Mouse (Mus musculus) heart, embryonic 15.5 days (tissue): Measurements from ENCODE around the gene Cep95. TPM values are rescaled to one million over a fixed set of nuclear protein-coding genes. Genes with fewer than 3 reads are reported as not detected.
A peak's percentile ranks its signal among the peaks of the same experiment; 100 is the strongest.
"Not testable (repeated sequence)": the region's sequence is repeated elsewhere in the genome, so short reads cannot be mapped to it uniquely, and the experiment has no call there.

Experiments
- ATAC-seq: fragments of 200-750 bp; cut with Nextera tagmentation; replicated peaks from 2 replicates; pipeline ENCODE4 v1.8.0; 2017; ENCODE audit warnings: low read depth, moderate TSS enrichment; ENCODE audit not compliant: insufficient number of reproducible peaks, insufficient read depth, low FRiP score
- H3K27ac ChIP-seq: fragments of 300-500 bp; sonication (generic); 2 replicates; pipeline ENCODE4 v1.5.1; 2015; ENCODE audit warnings: mild to moderate bottlenecking, inconsistent platforms
- H3K27me3 ChIP-seq: fragments of 300-500 bp; sonication (generic); 2 replicates; pipeline ENCODE4 v1.6.1; 2015; ENCODE audit warnings: inconsistent platforms
- H3K36me3 ChIP-seq: fragments of 300-500 bp; sonication (generic); 2 replicates; pipeline ENCODE4 v1.6.1; 2015; ENCODE audit warnings: mild to moderate bottlenecking, inconsistent platforms
- H3K4me1 ChIP-seq: fragments of 300-500 bp; sonication (generic); replicated peaks from 2 replicates; pipeline ENCODE4 v1.6.1; 2015; ENCODE audit warnings: inconsistent platforms
- H3K4me2 ChIP-seq: fragments of 300-500 bp; sonication (generic); 2 replicates; pipeline ENCODE4 v1.6.1; 2015; ENCODE audit warnings: inconsistent platforms, mild to moderate bottlenecking, moderate library complexity
- H3K4me3 ChIP-seq: fragments of 300-500 bp; sonication (generic); 2 replicates; pipeline ENCODE4 v1.5.1; 2015; ENCODE audit warnings: mild to moderate bottlenecking, inconsistent platforms
- H3K9ac ChIP-seq: fragments of 300-500 bp; sonication (generic); 2 replicates; pipeline ENCODE4 v1.6.1; 2015; ENCODE audit warnings: mild to moderate bottlenecking, inconsistent platforms
- H3K9me3 ChIP-seq: fragments of 300-500 bp; sonication (generic); replicated peaks from 2 replicates; pipeline ENCODE4 v1.6.1; 2016; ENCODE audit warnings: inconsistent platforms
- WGBS: fragments of 180-500 bp; shearing (Covaris S2); methylation state at CpG from one replicate; pipeline ENCODE4 v1.1.7; 2015; ENCODE audit warnings: mixed read lengths; 5-methylcytosine and 5-hydroxymethylcytosine counted together
- polyA plus RNA-seq: library from polyadenylated mRNA; unstranded; fragments of >200 nt; fragmentation: Nextera tagmentation; extraction: Ambion mirVana; gene quantifications from 2 replicates; pipeline ENCODE4 v1.2.1, GENCODE M21; 2015

Cep95 gene
- polyA plus RNA-seq, 1 experiment from 2014 or later: 12.7 TPM

- peaks cover 21% of the 10 kb centered on the region for H3K4me1 ChIP-seq
Measured at GRCm38 (mm10) chr11:106787131-106788025, 1.7 kb upstream of the Cep95 start.

GRCm38 (mm10) chr11:106788026-106788774 lies 852 bp upstream of the Cep95 start:
- H3K4me2 ChIP-seq: peak overlapping the region; percentile 73
- peak; percentile 81 for ATAC-seq
- peak overlapping the region; percentile 100 for H3K27ac ChIP-seq
- peak overlapping the region; percentile 87 for H3K4me3 ChIP-seq
- no peaks in the 10 kb centered on the region for H3K9me3 ChIP-seq
- peak overlapping the region; percentile 99 for H3K9ac ChIP-seq
- peaks cover 21% of the 10 kb centered on the region for H3K4me1 ChIP-seq
- under 1% methylated on average over 66 of the region's 79 CpGs for WGBS
- H3K36me3 ChIP-seq: peaks cover 41% of the 10 kb centered on the region
- H3K27me3 ChIP-seq: no peaks in the 10 kb centered on the region

More at GRCm38 (mm10) chr11:106787131-106788025, 1.7 kb upstream of the Cep95 start:
- H3K27me3 ChIP-seq: no peaks in the 10 kb centered on the region
- H3K27ac ChIP-seq: peak overlapping the region; percentile 100
- H3K9me3 ChIP-seq: no peaks in the 10 kb centered on the region
- H3K4me3 ChIP-seq: peak overlapping the region; percentile 87
- peak overlapping the region; percentile 99 for H3K9ac ChIP-seq
- WGBS: under 1% methylated on average over 64 of the region's 65 CpGs
- H3K36me3 ChIP-seq: peaks cover 41% of the 10 kb centered on the region
- H3K4me2 ChIP-seq: peak overlapping the region; percentile 60
- peak; percentile 29 for ATAC-seq

- Histone ChIP-seq H3K27ac (peak overlapping the region; percentile 100), H3K9me3 (no peaks in the 10 kb centered on the region), H3K4me1 (peaks cover 21% of the 10 kb centered on the region), H3K4me3 (peak overlapping the region; percentile 87), H3K27me3 (no peaks in the 10 kb centered on the region), H3K9ac (peak overlapping the region; percentile 99), H3K4me2 (peak overlapping the region; percentile 73), H3K36me3 (peaks cover 36% of the 10 kb centered on the region)
- ATAC-seq: no peak
- WGBS: under 1% methylated on average over 6 of the region's 6 CpGs
Measured at GRCm38 (mm10) chr11:106789649-106790048, 597 bp downstream of the Cep95 start.

- 76% methylated on average over 4 of the region's 4 CpGs for WGBS
- no peak overlapping the region for H3K9ac ChIP-seq
- peaks cover 55% of the 10 kb centered on the region for H3K36me3 ChIP-seq
Measured at GRCm38 (mm10) chr11:106793846-106794245, 4.8 kb downstream of the Cep95 start.

GRCm38 (mm10) chr11:106795679-106796078 lies 6.6 kb downstream of the Cep95 start:
- Histone ChIP-seq H3K27me3 (no peaks in the 10 kb centered on the region), H3K4me3 (no peak overlapping the region), H3K9me3 (no peaks in the 10 kb centered on the region), H3K9ac (no peak overlapping the region), H3K36me3 (peaks cover 73% of the 10 kb centered on the region), H3K4me1 (no peaks in the 10 kb centered on the region), H3K27ac (no peak overlapping the region; the same call in 1 of the 2 replicates), H3K4me2 (no peak overlapping the region)
- 50% methylated on average over 9 of the region's 9 CpGs for WGBS
- ATAC-seq: no peak

More at GRCm38 (mm10) chr11:106793846-106794245, 4.8 kb downstream of the Cep95 start:
- Histone ChIP-seq H3K4me1 (peaks cover 6% of the 10 kb centered on the region), H3K4me2 (no peak overlapping the region), H3K27me3 (no peaks in the 10 kb centered on the region), H3K9me3 (no peaks in the 10 kb centered on the region), H3K4me3 (no peak overlapping the region), H3K27ac (no peak overlapping the region)
- ATAC-seq: no peak

- WGBS: 88% methylated on average over 10 of the region's 10 CpGs
- Histone ChIP-seq H3K4me2 (no peak overlapping the region), H3K27me3 (no peaks in the 10 kb centered on the region), H3K27ac (no peak overlapping the region), H3K36me3 (peaks cover 81% of the 10 kb centered on the region), H3K9ac (no peak overlapping the region), H3K9me3 (no peaks in the 10 kb centered on the region), H3K4me1 (no peaks in the 10 kb centered on the region), H3K4me3 (no peak overlapping the region)
- no peak for ATAC-seq
Measured at GRCm38 (mm10) chr11:106802069-106802627, 13.1 kb downstream of the Cep95 start.

- H3K36me3 ChIP-seq: peaks cover 60% of the 10 kb centered on the region
- 71% methylated on average over 1 of the region's 1 CpGs for WGBS
- not testable (repeated sequence) for ATAC-seq
Measured at GRCm38 (mm10) chr11:106807442-106807841, 18.4 kb downstream of the Cep95 start.

GRCm38 (mm10) chr11:106812410-106813136 lies 23.5 kb downstream of the Cep95 start:
- Histone ChIP-seq H3K9ac (no peak overlapping the region), H3K4me2 (no peak overlapping the region), H3K27me3 (no peaks in the 10 kb centered on the region), H3K4me3 (no peak overlapping the region), H3K36me3 (peaks cover 73% of the 10 kb centered on the region), H3K27ac (no peak overlapping the region), H3K4me1 (peaks cover 19% of the 10 kb centered on the region), H3K9me3 (no peaks in the 10 kb centered on the region)
- 81% methylated on average over 7 of the region's 7 CpGs for WGBS
- ATAC-seq: no peak

More at GRCm38 (mm10) chr11:106807442-106807841, 18.4 kb downstream of the Cep95 start:
- not testable (repeated sequence) for H3K27me3 ChIP-seq, H3K9me3 ChIP-seq, H3K4me1 ChIP-seq, H3K4me2 ChIP-seq, H3K4me3 ChIP-seq, H3K9ac ChIP-seq, H3K27ac ChIP-seq

GRCm38 (mm10) chr11:106814601-106815320 lies 25.7 kb downstream of the Cep95 start:
- no peak overlapping the region for H3K4me2 ChIP-seq
- peaks cover 72% of the 10 kb centered on the region for H3K36me3 ChIP-seq
- H3K4me1 ChIP-seq: peaks cover 35% of the 10 kb centered on the region
- H3K4me3 ChIP-seq: no peak overlapping the region
- H3K27me3 ChIP-seq: no peaks in the 10 kb centered on the region
- no peak overlapping the region for H3K9ac ChIP-seq
- ATAC-seq: no peak
- no peaks in the 10 kb centered on the region for H3K9me3 ChIP-seq
- whole genome bisulfite sequencing: 70% methylated on average over 14 of the region's 14 CpGs
- H3K27ac ChIP-seq: no peak overlapping the region

GRCm38 (mm10) chr11:106815331-106815730 lies 26.3 kb downstream of the Cep95 start:
- H3K4me2 ChIP-seq: no peak overlapping the region
- no peaks in the 10 kb centered on the region for H3K27me3 ChIP-seq
- no peak overlapping the region for H3K4me3 ChIP-seq
- H3K9me3 ChIP-seq: no peaks in the 10 kb centered on the region
- H3K4me1 ChIP-seq: peaks cover 35% of the 10 kb centered on the region
- 91% methylated on average over 2 of the region's 2 CpGs for WGBS
- H3K36me3 ChIP-seq: peaks cover 68% of the 10 kb centered on the region
- no peak for ATAC-seq
- H3K27ac ChIP-seq: no peak overlapping the region
- H3K9ac ChIP-seq: no peak overlapping the region
